Mouse (Mus musculus) right cerebral cortex, postnatal 36 days (tissue): ENCODE data around the gene Rfx4.

Source experiments
- DNase-seq, 2 experiments: peaks; one replicate each; pipeline ENCODE4 v3.0.0; 2022; ENCODE audit warnings: low spot score in 2 of 2, mixed read lengths in 1 of 2

Gene Rfx4

GRCm38 (mm10) chr10:84867577-84867976 lies 111.7 kb downstream of the Rfx4 start:
- no peak for DNase-seq

GRCm38 (mm10) chr10:84871285-84871684 lies 115.4 kb downstream of the Rfx4 start:
- no peak for DNase-seq

- DNase-seq, result no peak
Measured at GRCm38 (mm10) chr10:84871921-84872320, 116.1 kb downstream of the Rfx4 start.

DNA sequence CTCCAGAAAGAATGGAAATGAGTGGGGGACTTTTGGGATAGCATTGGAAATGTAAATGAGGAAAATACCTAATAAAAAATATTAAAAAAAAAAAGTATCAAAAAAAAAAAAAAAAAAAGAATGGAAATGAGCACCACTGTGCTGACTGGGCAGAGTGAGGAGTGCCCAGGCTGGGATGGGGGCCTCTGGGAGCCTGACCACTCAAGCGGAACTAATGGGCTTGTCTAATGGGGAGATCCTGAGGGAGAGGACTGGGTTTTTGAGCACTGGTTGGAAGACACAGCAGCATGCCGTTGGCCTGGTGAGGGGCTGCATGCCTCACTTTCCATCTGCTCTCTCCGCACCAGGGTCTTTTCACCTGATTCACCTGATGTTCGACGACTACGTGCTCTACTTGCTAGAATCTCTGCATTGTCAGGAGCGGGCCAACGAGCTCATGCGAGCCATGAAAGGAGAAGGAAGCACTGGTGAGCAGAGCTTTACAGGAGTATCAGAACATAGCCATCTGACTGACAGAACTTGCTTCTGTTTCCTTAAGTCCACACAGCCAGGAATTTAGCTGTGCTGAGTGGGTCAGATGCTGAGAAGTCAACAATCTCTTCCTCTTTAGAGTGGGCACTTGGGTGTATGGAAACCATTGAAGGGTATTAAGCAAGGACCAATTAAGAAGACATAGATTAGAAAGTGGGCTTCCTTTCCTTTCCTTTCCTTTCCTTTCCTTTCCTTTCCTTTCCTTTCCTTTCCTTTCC lies 124.1 kb downstream of the Rfx4 start:
- no peak for DNase-seq

GRCm38 (mm10) chr10:84882528-84882927 lies 126.7 kb downstream of the Rfx4 start:
- DNase-seq, result no peak

DNA sequence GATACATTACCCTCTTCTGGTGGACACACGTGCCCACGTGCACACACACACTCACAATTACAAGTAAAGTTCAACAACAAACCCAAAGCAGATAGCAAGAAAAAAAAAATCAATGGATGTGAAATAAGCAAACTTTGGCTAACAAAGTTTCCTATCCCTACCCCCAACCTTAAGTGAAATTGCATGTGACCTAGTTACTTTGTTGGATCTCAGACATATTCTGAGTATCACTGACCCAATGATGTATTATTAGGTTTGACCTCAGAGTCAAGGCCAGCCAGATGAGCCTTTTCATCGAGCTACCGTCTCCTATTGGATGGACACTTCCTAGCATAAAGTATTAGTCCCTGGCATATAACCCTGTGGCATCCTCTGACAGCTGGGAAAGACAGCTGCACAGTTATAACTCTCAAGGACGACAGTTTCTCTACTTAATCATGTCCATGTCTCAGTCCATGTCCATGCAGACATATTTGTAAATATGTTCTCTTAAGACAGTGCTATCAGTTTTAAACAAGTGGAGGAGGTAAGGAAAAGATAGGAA lies 129.6 kb downstream of the Rfx4 start:
- no peak for DNase-seq

GRCm38 (mm10) chr10:84886221-84886627 lies 130.4 kb downstream of the Rfx4 start:
- no peak for DNase-seq

- DNase-seq, result no peak
Measured at GRCm38 (mm10) chr10:84886785-84887184, 130.9 kb downstream of the Rfx4 start.

- no peak for DNase-seq
Measured at GRCm38 (mm10) chr10:84889096-84889846, 133.4 kb downstream of the Rfx4 start.

- peak in 1 of 2 experiments; percentile 48 for DNase-seq
Measured at GRCm38 (mm10) chr10:84895810-84896358, 140.0 kb downstream of the Rfx4 start.

GRCm38 (mm10) chr10:84896941-84897930 lies 141.4 kb downstream of the Rfx4 start:
- no peak for DNase-seq

DNA sequence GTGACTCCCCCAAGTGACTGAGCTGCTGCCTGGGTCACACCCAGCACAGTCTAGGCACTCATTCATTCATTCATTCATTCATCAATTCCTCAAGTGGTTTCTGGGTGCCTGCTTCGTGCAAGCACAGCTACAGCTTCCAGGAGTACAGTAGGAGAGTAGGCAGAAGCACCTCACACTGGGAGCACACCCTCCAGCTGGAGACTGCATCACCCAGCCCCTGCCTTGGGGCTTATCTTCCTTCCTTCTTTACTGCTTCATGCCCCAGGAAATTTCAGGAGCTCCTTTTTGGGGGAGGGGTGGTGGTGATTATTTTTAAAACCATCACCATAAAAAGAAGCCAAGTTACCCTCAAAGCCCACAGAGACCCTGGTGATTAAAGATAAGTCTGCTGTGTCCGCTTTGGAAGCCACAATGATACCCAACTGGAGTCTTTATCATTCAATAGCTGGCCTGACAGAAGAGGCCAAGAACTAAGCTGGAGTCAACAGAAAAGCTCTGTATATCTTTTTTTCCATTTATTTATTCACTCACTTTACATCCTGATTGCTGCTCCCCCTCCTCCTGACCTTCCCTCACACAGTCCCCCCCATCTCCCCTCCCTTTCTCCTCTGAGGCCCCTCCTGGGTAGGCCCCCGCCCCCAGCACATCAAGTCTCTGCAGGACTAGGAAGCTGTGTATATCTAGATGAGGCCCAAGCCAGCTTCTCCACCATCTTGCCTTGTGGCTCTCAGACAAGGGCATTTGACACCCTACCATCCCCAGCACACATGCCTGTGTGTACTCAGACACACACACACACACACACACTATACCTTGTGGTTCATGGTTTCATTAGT lies 142.5 kb downstream of the Rfx4 start:
- DNase-seq, result no peak

DNA sequence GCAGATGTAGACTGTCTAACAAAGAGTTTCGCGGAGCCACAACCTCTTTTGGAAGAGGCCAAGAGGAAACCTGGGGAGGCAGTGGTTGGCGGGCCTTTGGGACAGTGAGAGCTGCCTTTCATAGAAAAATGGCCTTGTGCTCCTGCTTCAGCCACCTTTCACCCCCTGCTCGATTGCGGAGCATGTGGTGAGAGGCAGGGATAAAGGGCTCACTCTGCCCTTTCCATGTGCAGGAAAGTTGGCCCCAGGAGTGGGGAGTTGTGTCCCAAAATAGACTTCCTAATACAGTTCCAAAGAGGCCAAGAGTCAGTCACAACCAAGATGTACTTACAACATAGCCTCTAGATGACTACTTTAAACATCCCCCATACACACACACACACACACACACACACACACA lies 145.8 kb downstream of the Rfx4 start:
- no peak for DNase-seq

- DNase-seq, result no peak
Measured at GRCm38 (mm10) chr10:84902213-84902612, 146.4 kb downstream of the Rfx4 start.

- DNase-seq, result peak in 1 of 2 experiments; percentile 32
Measured at GRCm38 (mm10) chr10:84903307-84903706, 147.4 kb downstream of the Rfx4 start.

DNA sequence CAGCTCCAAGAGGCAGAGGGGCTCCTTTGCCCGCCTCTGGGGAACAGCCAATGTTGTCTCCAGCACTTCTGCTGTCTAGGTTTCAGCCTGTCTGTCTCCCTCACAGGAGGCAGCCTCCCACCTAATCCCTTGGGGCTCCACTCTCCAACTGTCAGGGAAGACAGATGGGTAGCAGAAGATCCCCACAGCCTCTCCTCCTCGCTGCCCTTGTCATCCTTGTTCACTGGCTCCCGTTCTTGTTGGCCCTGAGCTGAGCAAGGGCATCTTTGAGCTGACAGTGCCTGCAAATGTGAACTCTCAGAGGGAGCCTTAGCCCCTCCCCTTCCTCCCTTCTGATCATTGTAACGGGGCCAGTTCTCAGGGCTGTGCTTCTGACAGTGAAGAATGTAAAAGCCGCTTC lies 147.9 kb downstream of the Rfx4 start:
- DNase-seq, result no peak

GRCm38 (mm10) chr10:84906895-84907294 lies 151.0 kb downstream of the Rfx4 start:
- no peak for DNase-seq

GRCm38 (mm10) chr10:84908006-84908405 lies 152.1 kb downstream of the Rfx4 start:
- DNase-seq, result no peak

- no peak for DNase-seq
Measured at GRCm38 (mm10) chr10:84908471-84908870, 152.6 kb downstream of the Rfx4 start.
